Mouse (Mus musculus) intestine, embryonic 16.5 days (tissue): ENCODE data around the gene Ugt1a10. TPM values are rescaled to one million over a fixed set of nuclear protein-coding genes. Genes with fewer than 3 reads are reported as not detected.

Source experiments
- microRNA-seq: library from miRNA; unstranded; fragments of <30 nt; microRNA quantifications from one replicate; pipeline ENCODE4, GENCODE M21; 2016
- polyA plus RNA-seq: library from polyadenylated mRNA; unstranded; fragments of >200 nt; fragmentation: Nextera tagmentation; extraction: Ambion mirVana; gene quantifications from 2 replicates; pipeline ENCODE4 v1.2.1, GENCODE M21; 2015

Ugt1a10 gene
- polyA plus RNA-seq, 1 experiment from 2014 or later: not detected

Small RNA genes within 50 kb of the gene (microRNA-seq; reads per million reads assigned to microRNA genes)
- gene Gm25198: not detected

Other genes starting within 250 kb of the Ugt1a10 start
- 24.0 and 26.9 TPM in 2 replicates for gene Dgkd, start 202.1 kb upstream of the Ugt1a10 start, polyA plus RNA-seq
- gene Usp40, start 46.8 kb upstream of the Ugt1a10 start, polyA plus RNA-seq: 27.4 and 28.4 TPM in 2 replicates
- 17.8 and 23.5 TPM in 2 replicates for gene Ugt1a9, start 15.4 kb downstream of the Ugt1a10 start, polyA plus RNA-seq
- not detected in 2 replicates for gene Ugt1a8, start 32.4 kb downstream of the Ugt1a10 start, polyA plus RNA-seq
- gene Ugt1a7c, start 39.7 kb downstream of the Ugt1a10 start, polyA plus RNA-seq: 82.7 and 89.2 TPM in 2 replicates
- gene Ugt1a6b, start 47.9 kb downstream of the Ugt1a10 start, polyA plus RNA-seq: 0.36 and 0.49 TPM in 2 replicates
- 9.0 and 11.0 TPM in 2 replicates for gene Ugt1a6a, start 79.4 kb downstream of the Ugt1a10 start, polyA plus RNA-seq
- gene Ugt1a5, start 110.6 kb downstream of the Ugt1a10 start, polyA plus RNA-seq: not detected in 2 replicates
- 0.37 TPM in 1 of 2 replicates, not detected in the other for gene Ugt1a2, start 145.2 kb downstream of the Ugt1a10 start, polyA plus RNA-seq
- gene Dnajb3, start 150.4 kb downstream of the Ugt1a10 start, polyA plus RNA-seq: 5.7 and 8.0 TPM in 2 replicates
- 55.9 and 79.1 TPM in 2 replicates for gene Ugt1a1, start 156.6 kb downstream of the Ugt1a10 start, polyA plus RNA-seq
- 0.76 and 0.88 TPM in 2 replicates for gene Mroh2a, start 171.6 kb downstream of the Ugt1a10 start, polyA plus RNA-seq
- gene Hjurp, start 222.2 kb downstream of the Ugt1a10 start, polyA plus RNA-seq: 135 and 141 TPM in 2 replicates
- not detected in 2 replicates for gene Trpm8, start 222.3 kb downstream of the Ugt1a10 start, polyA plus RNA-seq